Mouse (Mus musculus) embryonic facial prominence, embryonic 13.5 days (tissue): ENCODE results near the gene Gadd45a. TPM values are rescaled to one million over a fixed set of nuclear protein-coding genes. Genes with fewer than 3 reads are reported as not detected.
"Not testable (repeated sequence)": the region's sequence is repeated elsewhere in the genome, so short reads cannot be mapped to it uniquely, and the experiment has no call there.

Experiments
- ATAC-seq: fragments of 200-750 bp; cut with Nextera tagmentation; 2 replicates; pipeline ENCODE4 v1.8.0; 2017; ENCODE audit warnings: low read depth; ENCODE audit not compliant: insufficient number of reproducible peaks, insufficient read depth, low FRiP score, low TSS enrichment
- H3K27ac ChIP-seq: fragments of 300-500 bp; sonication (generic); 2 replicates; pipeline ENCODE4 v1.5.1; 2015; ENCODE audit warnings: moderate library complexity, mild to moderate bottlenecking, inconsistent platforms
- H3K27me3 ChIP-seq: fragments of 300-500 bp; sonication (generic); 2 replicates; pipeline ENCODE4 v1.6.1; 2015; ENCODE audit warnings: mild to moderate bottlenecking, inconsistent platforms
- H3K36me3 ChIP-seq: fragments of 300-500 bp; sonication (generic); 2 replicates; pipeline ENCODE4 v1.6.1; 2015; ENCODE audit warnings: mild to moderate bottlenecking, inconsistent platforms
- H3K4me1 ChIP-seq: fragments of 300-500 bp; sonication (generic); 2 replicates; pipeline ENCODE4 v1.6.1; 2015; ENCODE audit warnings: inconsistent platforms
- H3K4me2 ChIP-seq: fragments of 300-500 bp; sonication (generic); 2 replicates; pipeline ENCODE4 v1.6.1; 2015; ENCODE audit warnings: moderate library complexity, mild to moderate bottlenecking, inconsistent platforms
- H3K4me3 ChIP-seq: fragments of 300-500 bp; sonication (generic); 2 replicates; pipeline ENCODE4 v1.5.1; 2015; ENCODE audit warnings: mild to moderate bottlenecking, inconsistent platforms
- H3K9ac ChIP-seq: fragments of 300-500 bp; sonication (generic); 2 replicates; pipeline ENCODE4 v1.6.1; 2015; ENCODE audit warnings: mild to moderate bottlenecking, inconsistent platforms
- H3K9me3 ChIP-seq: fragments of 300-500 bp; sonication (generic); 2 replicates; pipeline ENCODE4 v1.6.1; 2016; ENCODE audit warnings: inconsistent platforms
- WGBS: fragments of 180-500 bp; shearing (Covaris S2); methylation state at CpG from one replicate; pipeline ENCODE4 v1.1.7; 2015; ENCODE audit warnings: mixed read lengths; 5-methylcytosine and 5-hydroxymethylcytosine counted together
- polyA plus RNA-seq: library from polyadenylated mRNA; unstranded; fragments of >200 nt; fragmentation: Nextera tagmentation; extraction: Ambion mirVana; gene quantifications from 2 replicates; pipeline ENCODE4 v1.2.1, GENCODE M21; 2015

Gene Gadd45a
- polyA plus RNA-seq, 1 experiment from 2014 or later, result 15.7 TPM

GRCm38 (mm10) chr6:67029987-67030386 is 7.3 kb downstream of the Gadd45a start:
- H3K4me2 ChIP-seq, result no peak overlapping the region
- no peaks in the 10 kb centered on the region for H3K36me3 ChIP-seq
- no peak for ATAC-seq
- 25% methylated on average over 3 of the region's 3 CpGs for WGBS
- H3K9ac ChIP-seq, result no peak overlapping the region
- H3K4me3 ChIP-seq, result no peak overlapping the region
- peaks cover 12% of the 10 kb centered on the region; the same call in 1 of the 2 replicates for H3K4me1 ChIP-seq
- H3K9me3 ChIP-seq, result no peaks in the 10 kb centered on the region
- H3K27ac ChIP-seq, result no peak overlapping the region
- 0 out of 2 replicates have a peak, but pooled peaks cover 4% of the 10 kb centered on the region for H3K27me3 ChIP-seq

DNA sequence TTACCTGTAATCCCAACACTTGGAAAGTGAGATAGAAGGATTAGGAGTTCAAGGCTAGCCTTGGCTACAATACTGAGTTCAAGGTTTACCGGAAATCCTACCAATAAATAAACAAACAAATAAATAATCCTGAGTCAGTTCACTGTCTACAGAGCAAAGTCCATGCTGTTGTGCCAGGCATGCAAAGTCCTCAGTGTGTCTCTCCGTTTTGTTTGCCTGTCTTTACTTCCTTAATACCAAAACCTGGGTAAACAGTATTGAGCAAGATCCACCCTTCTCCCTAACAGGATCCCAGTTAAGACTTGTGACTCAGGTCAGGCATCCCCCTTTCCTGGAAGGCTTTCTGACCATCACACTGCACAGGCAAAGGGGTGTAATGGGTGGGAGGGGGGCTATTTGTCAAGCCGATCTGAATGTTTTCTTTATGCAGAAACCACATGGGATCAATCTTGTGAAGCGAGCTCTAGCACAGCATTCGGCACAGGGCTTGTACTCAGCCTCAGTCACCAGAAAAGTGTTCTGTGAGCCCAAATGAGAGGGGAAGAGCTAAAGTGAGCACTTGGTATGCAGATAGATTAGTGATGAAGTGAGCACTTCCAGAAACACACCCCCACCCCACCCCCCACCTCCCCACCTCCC is 7.8 kb downstream of the Gadd45a start:
- Histone ChIP-seq H3K9me3 (no peaks in the 10 kb centered on the region), H3K4me1 (peaks cover 8% of the 10 kb centered on the region; the same call in 1 of the 2 replicates), H3K4me3 (no peak overlapping the region), H3K36me3 (no peaks in the 10 kb centered on the region), H3K4me2 (no peak overlapping the region), H3K27me3 (0 out of 2 replicates have a peak, but pooled peaks cover 4% of the 10 kb centered on the region), H3K9ac (no peak overlapping the region), H3K27ac (no peak overlapping the region)
- 33% methylated on average over 5 of the region's 5 CpGs for WGBS
- ATAC-seq, result no peak

GRCm38 (mm10) chr6:67027438-67028142 is 9.7 kb downstream of the Gadd45a start:
- Histone ChIP-seq H3K4me1 (0 out of 2 replicates have a peak, but pooled peaks cover 5% of the 10 kb centered on the region), H3K27me3 (0 out of 2 replicates have a peak, but pooled peaks cover 4% of the 10 kb centered on the region), H3K36me3 (no peaks in the 10 kb centered on the region), H3K9ac (no peak overlapping the region), H3K4me2 (no peak overlapping the region), H3K27ac (no peak overlapping the region), H3K9me3 (no peaks in the 10 kb centered on the region), H3K4me3 (no peak overlapping the region)
- no peak for ATAC-seq
- WGBS, result 56% methylated on average over 9 of the region's 9 CpGs

DNA sequence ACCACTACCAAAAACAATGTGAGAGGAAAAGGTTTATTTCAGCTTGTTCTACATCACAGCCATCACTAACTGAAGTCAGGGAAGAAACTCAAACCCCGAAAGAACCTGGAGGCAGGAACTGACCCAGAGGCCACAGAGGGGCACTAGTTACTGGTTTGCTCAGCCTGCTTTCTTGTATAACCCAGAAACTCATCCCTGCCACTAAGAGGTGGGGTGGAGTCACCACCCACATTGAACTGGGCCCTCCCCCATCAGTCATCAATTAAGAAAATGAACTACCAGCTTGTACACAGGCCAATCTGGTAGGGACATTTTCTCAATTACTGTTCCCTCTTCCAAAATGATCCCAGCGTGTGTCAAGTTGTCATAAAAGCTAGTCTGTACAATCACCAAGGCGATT is 10.6 kb downstream of the Gadd45a start:
- no peak for ATAC-seq
- no peak overlapping the region for H3K4me2 ChIP-seq
- no peak overlapping the region for H3K9ac ChIP-seq
- no peaks in the 10 kb centered on the region for H3K9me3 ChIP-seq
- no peak overlapping the region for H3K4me3 ChIP-seq
- H3K27me3 ChIP-seq, result 0 out of 2 replicates have a peak, but pooled peaks cover 4% of the 10 kb centered on the region
- no peak overlapping the region for H3K27ac ChIP-seq
- no peaks in the 10 kb centered on the region for H3K36me3 ChIP-seq
- 47% methylated on average over 3 of the region's 3 CpGs for WGBS
- H3K4me1 ChIP-seq, result 0 out of 2 replicates have a peak, but pooled peaks cover 5% of the 10 kb centered on the region

- Histone ChIP-seq H3K4me3 (no peak overlapping the region), H3K4me2 (no peak overlapping the region), H3K9ac (no peak overlapping the region), H3K4me1 (0 out of 2 replicates have a peak, but pooled peaks cover 5% of the 10 kb centered on the region), H3K27ac (no peak overlapping the region), H3K36me3 (no peaks in the 10 kb centered on the region), H3K9me3 (no peaks in the 10 kb centered on the region), H3K27me3 (no peaks in the 10 kb centered on the region)
- no peak for ATAC-seq
- WGBS, result 84% methylated on average over 4 of the region's 4 CpGs
Measured at GRCm38 (mm10) chr6:67023729-67024128, 13.5 kb downstream of the Gadd45a start.

DNA sequence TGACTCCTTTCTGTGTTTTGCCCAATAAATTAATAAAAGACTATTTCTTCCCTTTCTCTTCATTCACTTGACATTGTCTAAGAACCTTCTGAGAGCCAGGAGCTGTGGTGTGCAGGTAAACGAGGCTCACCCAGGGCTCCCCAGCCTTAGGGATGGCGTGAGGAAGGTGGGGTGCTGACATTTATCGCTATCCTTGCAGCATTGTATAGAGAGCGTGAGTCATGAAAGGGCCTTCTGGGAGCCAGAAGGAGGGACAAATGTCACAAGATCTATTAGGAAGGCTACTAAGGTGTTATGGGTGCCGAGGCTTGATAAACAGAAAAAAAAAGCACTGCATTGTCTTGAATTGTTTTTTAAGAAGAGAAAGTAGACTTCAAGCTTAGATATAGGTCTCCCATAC is 15.9 kb downstream of the Gadd45a start:
- no peaks in the 10 kb centered on the region for H3K9me3 ChIP-seq
- no peak overlapping the region for H3K9ac ChIP-seq
- WGBS, result 88% methylated on average over 5 of the region's 5 CpGs
- no peak overlapping the region for H3K27ac ChIP-seq
- ATAC-seq, result no peak
- H3K36me3 ChIP-seq, result no peaks in the 10 kb centered on the region
- no peak overlapping the region for H3K4me3 ChIP-seq
- H3K4me2 ChIP-seq, result no peak overlapping the region
- H3K27me3 ChIP-seq, result no peaks in the 10 kb centered on the region
- no peaks in the 10 kb centered on the region for H3K4me1 ChIP-seq

GRCm38 (mm10) chr6:67019001-67019400 is 18.3 kb downstream of the Gadd45a start:
- H3K27ac ChIP-seq, H3K4me2 ChIP-seq, H3K4me1 ChIP-seq, H3K9me3 ChIP-seq, H3K9ac ChIP-seq, H3K27me3 ChIP-seq, H3K4me3 ChIP-seq, ATAC-seq, H3K36me3 ChIP-seq: not testable (repeated sequence)
- WGBS, result 75% methylated on average over 7 of the region's 7 CpGs

GRCm38 (mm10) chr6:67018365-67018764 is 18.9 kb downstream of the Gadd45a start:
- Histone ChIP-seq H3K4me1 (no peaks in the 10 kb centered on the region), H3K4me2 (no peak overlapping the region), H3K9me3 (no peaks in the 10 kb centered on the region), H3K27me3 (no peaks in the 10 kb centered on the region), H3K36me3 (no peaks in the 10 kb centered on the region), H3K9ac (no peak overlapping the region), H3K4me3 (no peak overlapping the region), H3K27ac (no peak overlapping the region)
- 71% methylated on average over 4 of the region's 4 CpGs for WGBS
- no peak for ATAC-seq

GRCm38 (mm10) chr6:67016520-67017111 is 20.6 kb downstream of the Gadd45a start:
- Histone ChIP-seq H3K27me3 (no peaks in the 10 kb centered on the region), H3K9me3 (no peaks in the 10 kb centered on the region), H3K4me3 (no peak overlapping the region), H3K27ac (no peak overlapping the region), H3K4me1 (no peaks in the 10 kb centered on the region), H3K9ac (no peak overlapping the region), H3K36me3 (no peaks in the 10 kb centered on the region), H3K4me2 (no peak overlapping the region)
- 70% methylated on average over 7 of the region's 7 CpGs for WGBS
- ATAC-seq, result no peak

- WGBS, result 67% methylated on average over 8 of the region's 8 CpGs
- no peaks in the 10 kb centered on the region for H3K9me3 ChIP-seq
- H3K27ac ChIP-seq, result no peak overlapping the region
- H3K4me3 ChIP-seq, result no peak overlapping the region
- H3K36me3 ChIP-seq, result no peaks in the 10 kb centered on the region
- no peak overlapping the region for H3K4me2 ChIP-seq
- no peak for ATAC-seq
- no peaks in the 10 kb centered on the region for H3K27me3 ChIP-seq
- H3K9ac ChIP-seq, result no peak overlapping the region
- no peaks in the 10 kb centered on the region for H3K4me1 ChIP-seq
Measured at GRCm38 (mm10) chr6:67015739-67016519, 21.3 kb downstream of the Gadd45a start.

- H3K4me1 ChIP-seq, result no peaks in the 10 kb centered on the region
Measured at GRCm38 (mm10) chr6:67014679-67015075, 22.6 kb downstream of the Gadd45a start.

More at GRCm38 (mm10) chr6:67014679-67015075, 22.6 kb downstream of the Gadd45a start:
- ATAC-seq, result no peak
- no peak overlapping the region for H3K9ac ChIP-seq
- no peaks in the 10 kb centered on the region for H3K9me3 ChIP-seq
- H3K27me3 ChIP-seq, result no peaks in the 10 kb centered on the region
- 86% methylated on average over 1 of the region's 1 CpGs for WGBS
- no peaks in the 10 kb centered on the region for H3K36me3 ChIP-seq
- H3K27ac ChIP-seq, result no peak overlapping the region
- H3K4me3 ChIP-seq, result no peak overlapping the region
- no peak overlapping the region for H3K4me2 ChIP-seq
